Mouse (Mus musculus) liver, embryonic 11.5 days (tissue): Measurements from ENCODE around the gene Rps3. TPM values are rescaled to one million over a fixed set of nuclear protein-coding genes. Genes with fewer than 3 reads are reported as not detected.

ENCODE experiments used
- ATAC-seq: fragments of 200-750 bp; cut with Nextera tagmentation; replicated peaks from 2 replicates; pipeline ENCODE4 v1.8.0; 2017; ENCODE audit warnings: moderate number of reproducible peaks, mild to moderate bottlenecking, moderate TSS enrichment, moderate library complexity; ENCODE audit not compliant: low FRiP score
- DNase-seq: peaks from one replicate; pipeline ENCODE4 v3.0.0-alpha.2; 2017; ENCODE audit warnings: low spot score
- H3K27ac ChIP-seq: fragments of 300-500 bp; sonication (generic); 2 replicates; pipeline ENCODE4 v1.5.1; 2014; ENCODE audit warnings: mild to moderate bottlenecking, low read depth, low read length, control low read depth
- H3K27me3 ChIP-seq: fragments of 300-500 bp; sonication (generic); replicated peaks from 2 replicates; pipeline ENCODE4 v1.6.1; 2014; ENCODE audit warnings: low read length, mixed read lengths; ENCODE audit not compliant: control insufficient read depth, insufficient read depth
- H3K36me3 ChIP-seq: fragments of 300-500 bp; sonication (generic); 2 replicates; pipeline ENCODE4 v1.6.1; 2014; ENCODE audit warnings: mild to moderate bottlenecking, low read length, moderate library complexity, mixed read lengths; ENCODE audit not compliant: control insufficient read depth, insufficient read depth
- H3K4me1 ChIP-seq: fragments of 300-500 bp; sonication (generic); replicated peaks from 2 replicates; pipeline ENCODE4 v1.6.1; 2014; ENCODE audit warnings: low read length, mixed read lengths; ENCODE audit not compliant: control insufficient read depth, insufficient read depth
- H3K4me2 ChIP-seq: fragments of 300-500 bp; sonication (generic); 2 replicates; pipeline ENCODE4 v1.6.1; 2014; ENCODE audit warnings: mild to moderate bottlenecking, control low read depth, moderate library complexity
- H3K4me3 ChIP-seq: fragments of 300-500 bp; sonication (generic); 2 replicates; pipeline ENCODE4 v1.5.1; 2014; ENCODE audit warnings: low read depth, low read length, control low read depth
- H3K9ac ChIP-seq: fragments of 300-500 bp; sonication (generic); 2 replicates; pipeline ENCODE4 v1.6.1; 2014; ENCODE audit warnings: low read depth, low read length, control low read depth
- H3K9me3 ChIP-seq: fragments of 300-500 bp; sonication (generic); 2 replicates; pipeline ENCODE4 v1.6.1; 2016; ENCODE audit warnings: low read length, inconsistent platforms, mixed read lengths; ENCODE audit not compliant: control insufficient read depth
- WGBS: fragments of 180-500 bp; shearing (Covaris S2); extraction: QIAGEN DNeasy Blood & Tissue Kit; methylation state at CpG from one replicate; pipeline ENCODE4 v1.1.7; 2014; 5-methylcytosine and 5-hydroxymethylcytosine counted together
- polyA plus RNA-seq: library from polyadenylated mRNA; unstranded; fragments of >200 nt; fragmentation: Nextera tagmentation; extraction: Ambion mirVana; gene quantifications from 2 replicates; pipeline ENCODE4 v1.2.1, GENCODE M21; 2014

The Rps3 gene
- 934 and 944 TPM in 2 replicates for polyA plus RNA-seq

DNA sequence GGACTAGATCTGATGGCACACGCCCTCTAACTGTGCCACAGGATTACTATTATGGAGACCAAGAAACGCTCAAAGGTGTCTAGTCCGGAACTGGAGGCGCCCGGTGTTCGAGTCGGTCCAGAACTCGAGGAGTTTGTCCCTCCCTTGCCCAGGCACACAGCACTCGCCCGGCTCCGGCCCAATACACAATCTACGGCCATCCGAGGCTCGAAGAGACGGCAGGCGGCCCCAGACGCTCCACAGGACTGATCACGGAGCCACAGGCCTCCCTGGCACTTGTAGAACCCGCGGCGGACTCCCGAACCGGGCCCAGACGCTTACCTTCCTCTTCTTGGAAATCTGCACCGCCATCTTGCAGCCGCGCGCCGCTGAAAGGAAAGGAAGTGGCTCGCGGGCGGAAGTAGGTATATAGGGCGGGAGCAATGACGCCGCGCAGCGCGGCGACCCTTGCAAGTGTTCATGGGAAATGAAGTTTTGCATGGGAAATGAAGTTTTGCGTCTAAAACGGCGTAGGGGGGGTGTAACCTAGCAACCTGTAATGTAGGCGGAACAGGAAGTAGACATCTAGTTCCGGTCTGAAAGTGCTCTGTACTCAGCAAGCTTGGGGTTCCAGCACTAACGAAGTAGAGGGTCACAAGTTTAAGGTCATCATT is at the start of gene Rps3:
TSS of gene Rps3 (minus strand) at position 468 of the 653 bp plus-strand sequence.
- under 1% methylated on average over 45 of the region's 45 CpGs for WGBS
- DNase-seq (peak; percentile 96), ATAC-seq (peak; percentile 95)
- H3K4me3 ChIP-seq = peak within 1 kb of the TSS; percentile 86
- no peaks in the 10 kb centered on the region for H3K9me3 ChIP-seq
- peak within 1 kb of the TSS; percentile 98 for H3K4me2 ChIP-seq
- H3K27ac ChIP-seq = peak within 1 kb of the TSS; percentile 88
- peaks cover 40% of the 10 kb centered on the region for H3K36me3 ChIP-seq
- H3K4me1 ChIP-seq = peaks cover 36% of the 10 kb centered on the region
- H3K27me3 ChIP-seq = no peaks in the 10 kb centered on the region
- peak within 1 kb of the TSS; percentile 99 for H3K9ac ChIP-seq

DNA sequence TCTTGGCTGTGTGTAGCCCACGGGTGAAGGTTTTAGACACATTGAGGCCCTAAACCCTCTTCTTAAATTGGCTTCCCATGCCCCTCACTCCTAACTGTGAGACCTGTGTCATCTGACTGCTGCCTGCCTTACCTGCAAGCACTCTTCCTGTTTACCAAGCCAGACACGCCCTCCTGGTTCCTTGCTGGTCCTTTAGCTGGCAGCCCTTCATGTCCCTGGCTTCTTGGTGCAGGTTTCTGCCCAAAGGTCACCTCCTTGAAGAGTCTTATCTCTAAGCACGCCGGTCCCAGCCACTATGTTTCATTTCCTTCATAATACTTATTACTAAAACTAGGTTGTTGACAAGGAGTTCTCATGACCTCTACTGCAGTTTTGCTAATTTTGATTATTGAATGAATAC is 49.0 kb upstream of the Rps3 start:
- H3K27me3 ChIP-seq = no peaks in the 10 kb centered on the region
- no peak overlapping the region for H3K4me3 ChIP-seq
- no peak for ATAC-seq
- no peak for DNase-seq
- H3K36me3 ChIP-seq = no peaks in the 10 kb centered on the region; the same call in 1 of the 2 replicates
- peak overlapping the region; percentile 85 for H3K27ac ChIP-seq
- no peaks in the 10 kb centered on the region for H3K9me3 ChIP-seq
- peak overlapping the region; percentile 10; the same call in 1 of the 2 replicates for H3K9ac ChIP-seq
- peaks cover 65% of the 10 kb centered on the region for H3K4me1 ChIP-seq
- WGBS = 55% methylated on average over 4 of the region's 4 CpGs
- no peak overlapping the region for H3K4me2 ChIP-seq

DNA sequence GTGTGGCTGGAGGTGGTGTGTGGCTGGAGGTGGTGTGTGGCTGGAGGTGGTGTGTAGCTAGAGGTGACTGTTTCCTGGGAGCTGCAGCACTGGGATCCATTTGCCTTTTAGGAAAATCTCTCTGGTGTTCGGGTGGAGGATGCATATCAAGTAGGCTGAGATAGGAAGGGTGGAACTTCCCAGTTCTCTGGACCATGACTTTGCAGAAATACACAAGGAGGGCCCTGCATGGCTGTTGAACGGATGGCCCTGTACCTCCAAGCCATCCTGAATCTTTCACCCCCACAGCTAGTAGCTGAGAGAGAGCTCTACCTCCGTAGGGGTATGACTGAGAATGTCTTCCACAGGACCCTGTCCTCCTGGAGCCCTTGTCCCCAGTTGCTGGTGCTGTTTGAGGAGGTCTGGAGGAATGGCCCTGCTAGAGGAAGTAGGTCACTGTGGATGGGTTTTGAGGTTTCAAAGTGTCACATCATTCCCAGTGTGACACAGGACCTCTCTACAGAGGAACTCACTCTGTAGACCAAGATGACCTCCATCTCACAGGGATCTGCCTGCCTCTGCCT is 48.0 kb upstream of the Rps3 start:
- ATAC-seq = no peak
- Histone ChIP-seq H3K27me3 (no peaks in the 10 kb centered on the region), H3K27ac (peak overlapping the region; percentile 85), H3K9ac (peak overlapping the region; percentile 54), H3K4me3 (no peak overlapping the region), H3K4me1 (peaks cover 55% of the 10 kb centered on the region), H3K36me3 (no peaks in the 10 kb centered on the region), H3K4me2 (peak overlapping the region; percentile 46), H3K9me3 (no peaks in the 10 kb centered on the region)
- DNase-seq = no peak
- WGBS = 42% methylated on average over 3 of the region's 3 CpGs

DNA sequence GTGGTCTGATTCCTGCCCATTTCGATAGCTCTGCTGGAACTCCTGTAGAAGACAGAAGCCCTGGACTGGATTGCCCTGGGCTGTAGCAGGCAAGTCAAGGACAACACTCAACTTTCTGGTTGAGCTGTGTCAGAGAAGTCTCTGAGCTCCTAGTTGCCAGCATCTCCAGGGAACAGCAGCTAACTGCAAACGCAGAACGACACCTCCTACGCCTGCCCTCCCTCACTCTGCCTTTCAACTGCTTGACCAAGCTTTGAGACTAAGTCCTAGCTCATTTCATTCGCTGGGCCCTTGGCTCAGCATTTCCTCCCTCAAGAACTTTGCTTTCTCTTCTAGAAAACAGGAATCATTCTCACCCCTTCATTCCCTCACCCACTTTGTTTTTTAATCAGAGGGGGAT is 45.9 kb upstream of the Rps3 start:
- Histone ChIP-seq H3K4me1 (peaks cover 46% of the 10 kb centered on the region), H3K9ac (no peak overlapping the region)
- no peak for ATAC-seq

DNA sequence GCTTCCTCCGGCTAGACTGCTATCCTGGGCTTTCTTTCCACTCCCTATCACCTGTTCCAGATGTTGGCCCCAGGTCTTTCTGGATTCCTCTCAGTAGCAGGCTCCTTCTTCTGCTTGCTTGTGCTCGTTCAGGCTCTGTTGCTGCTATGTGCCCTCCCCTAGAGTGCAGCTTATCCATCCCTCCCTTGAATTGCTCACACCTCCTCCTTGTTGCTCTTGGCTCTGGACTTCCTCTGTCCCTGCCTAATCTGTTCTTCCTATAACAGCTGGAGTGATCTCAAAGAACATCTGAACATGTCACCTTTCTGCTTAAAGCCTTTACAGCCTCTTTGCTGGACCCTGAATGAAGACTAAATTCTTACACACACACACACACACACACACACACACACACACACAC is 45.0 kb upstream of the Rps3 start:
- Histone ChIP-seq H3K4me1 (peaks cover 37% of the 10 kb centered on the region), H3K4me3 (no peak overlapping the region), H3K4me2 (no peak overlapping the region), H3K27ac (no peak overlapping the region), H3K27me3 (no peaks in the 10 kb centered on the region), H3K9me3 (no peaks in the 10 kb centered on the region), H3K36me3 (no peaks in the 10 kb centered on the region), H3K9ac (no peak overlapping the region)
- ATAC-seq (no peak), DNase-seq (no peak)
- whole genome bisulfite sequencing = 45% methylated on average over 2 of the region's 2 CpGs

More for the DNA sequence above, 45.9 kb upstream of the Rps3 start:
- Histone ChIP-seq H3K4me3 (no peak overlapping the region), H3K36me3 (no peaks in the 10 kb centered on the region), H3K4me2 (no peak overlapping the region), H3K27me3 (no peaks in the 10 kb centered on the region), H3K9me3 (no peaks in the 10 kb centered on the region), H3K27ac (peak overlapping the region; percentile 11; the same call in 1 of the 2 replicates)
- WGBS = 59% methylated on average over 5 of the region's 5 CpGs
- no peak for DNase-seq

DNA sequence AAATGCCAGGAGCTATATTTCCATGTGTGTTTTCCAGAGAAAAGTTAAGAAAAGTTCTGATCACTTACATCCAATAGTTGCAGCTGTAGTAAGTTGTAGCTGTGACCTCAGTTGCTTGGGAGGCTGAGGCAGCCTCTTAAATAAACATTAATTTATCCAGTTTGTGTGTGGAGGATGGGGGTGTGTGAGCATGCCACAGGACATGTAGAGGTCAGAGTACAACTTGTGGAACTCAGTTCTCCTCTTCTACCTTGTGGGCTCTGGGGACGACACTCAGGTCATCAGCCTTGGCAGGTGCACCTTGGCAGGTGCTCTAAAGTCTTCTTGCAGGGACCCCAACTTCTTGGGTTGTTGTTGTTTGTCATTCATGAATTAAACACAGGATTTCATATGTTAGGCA is 40.3 kb upstream of the Rps3 start:
- no peak for ATAC-seq
- 76% methylated on average over 1 of the region's 1 CpGs for WGBS
- no peak overlapping the region for H3K4me2 ChIP-seq
- H3K9ac ChIP-seq = no peak overlapping the region
- no peaks in the 10 kb centered on the region for H3K9me3 ChIP-seq
- no peaks in the 10 kb centered on the region for H3K27me3 ChIP-seq
- H3K4me1 ChIP-seq = peaks cover 3% of the 10 kb centered on the region
- DNase-seq = no peak
- no peak overlapping the region for H3K27ac ChIP-seq
- no peaks in the 10 kb centered on the region for H3K36me3 ChIP-seq
- no peak overlapping the region for H3K4me3 ChIP-seq

DNA sequence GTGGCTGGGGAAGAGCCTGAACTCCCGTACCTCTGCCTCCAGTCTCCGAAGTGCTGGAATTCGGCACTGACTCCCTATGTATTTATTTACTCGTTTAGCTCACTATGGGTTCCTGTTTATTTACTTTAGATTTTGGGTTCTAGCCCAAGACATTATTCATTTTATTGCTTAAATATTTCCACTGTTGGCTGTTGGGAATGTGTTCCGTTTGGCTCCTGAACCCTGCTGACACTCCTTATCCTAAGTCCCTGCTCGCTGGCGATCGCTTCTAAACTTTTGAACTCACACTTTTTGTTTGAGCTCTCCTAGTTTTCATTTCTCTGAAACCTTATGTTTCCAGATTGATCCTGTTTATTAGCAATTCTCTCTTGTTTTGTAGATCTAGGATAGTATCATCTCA is 39.6 kb upstream of the Rps3 start:
- DNase-seq = no peak
- ATAC-seq = no peak

DNA sequence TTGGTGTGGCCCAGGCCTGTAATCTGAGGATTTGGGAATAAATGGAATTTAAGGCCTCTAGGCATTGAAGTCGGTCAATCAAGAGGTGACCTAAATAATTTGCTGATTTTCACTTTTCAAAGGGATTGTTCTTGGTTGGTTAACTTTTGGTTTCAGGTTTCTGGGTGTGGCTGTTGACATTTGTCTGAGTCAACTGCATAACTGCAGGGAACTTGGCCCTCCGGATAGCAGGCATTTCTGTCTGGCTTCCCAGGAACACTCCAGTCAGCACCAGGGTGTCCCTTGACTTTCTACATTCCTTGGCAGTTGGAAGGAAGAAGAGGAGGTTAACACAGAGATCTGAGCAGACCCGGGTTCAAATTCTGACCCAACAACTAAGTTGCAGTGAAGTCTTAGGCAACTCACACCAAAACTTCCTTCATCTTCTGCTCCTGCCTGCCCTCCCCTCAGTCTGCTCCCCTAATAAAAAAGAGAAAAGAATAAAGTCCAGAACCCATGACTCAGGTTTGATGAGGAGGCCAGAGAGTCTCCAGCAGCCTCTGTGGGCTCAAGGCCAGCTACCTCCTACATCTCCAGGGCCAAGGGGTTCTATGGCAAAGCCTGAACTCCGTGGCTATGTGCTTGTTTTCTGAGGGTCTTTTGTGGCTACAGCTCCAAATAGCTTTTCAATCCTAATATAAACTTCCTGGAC is 35.6 kb upstream of the Rps3 start:
- peaks cover 20% of the 10 kb centered on the region for H3K4me1 ChIP-seq
- no peaks in the 10 kb centered on the region for H3K9me3 ChIP-seq
- H3K4me3 ChIP-seq = no peak overlapping the region
- no peak overlapping the region for H3K4me2 ChIP-seq
- H3K36me3 ChIP-seq = no peaks in the 10 kb centered on the region
- DNase-seq (no peak), ATAC-seq (no peak)
- H3K27ac ChIP-seq = peak overlapping the region; percentile 13
- H3K27me3 ChIP-seq = no peaks in the 10 kb centered on the region
- no peak overlapping the region for H3K9ac ChIP-seq
- 68% methylated on average over 4 of the region's 4 CpGs for WGBS

More for the DNA sequence above, 39.6 kb upstream of the Rps3 start:
- Histone ChIP-seq H3K4me3 (no peak overlapping the region), H3K4me2 (no peak overlapping the region), H3K36me3 (no peaks in the 10 kb centered on the region), H3K27me3 (no peaks in the 10 kb centered on the region), H3K27ac (no peak overlapping the region), H3K9me3 (no peaks in the 10 kb centered on the region), H3K4me1 (peaks cover 3% of the 10 kb centered on the region; the same call in 1 of the 2 replicates), H3K9ac (no peak overlapping the region)
- 76% methylated on average over 8 of the region's 8 CpGs for WGBS
